Mouse (Mus musculus): ENCODE data around the gene Maz.

GRCm38 (mm10) chr7:126981601-126982000 lies 45.2 kb downstream of the Maz start:
- TF ChIP-seq CTCF (IDR thresholded peaks at IDR 0.05; ENCODE audit: low read depth) (no peak), EP300 (IDR thresholded peaks at IDR 0.05; ENCODE audit: low read depth) (no peak)

All from heart, postnatal 0 days (tissue).